Mouse (Mus musculus) heart, postnatal 25 days (tissue): Measurements from ENCODE around the gene Lage3. TPM values are rescaled to one million over a fixed set of nuclear protein-coding genes. Genes with fewer than 3 reads are reported as not detected.
"Not testable (repeated sequence)": the region's sequence is repeated elsewhere in the genome, so short reads cannot be mapped to it uniquely, and the experiment has no call there.

Experiments
- DNase-seq: peaks from one replicate; pipeline ENCODE4 v3.0.0; 2022; ENCODE audit warnings: low spot score
- intact Hi-C: fragments of 180-260 bp; cut with DNase I; formaldehyde crosslinking; loops from one replicate; pipeline ENCODE4 v1.15.1; 2025
- total RNA-seq, 2 experiments: library from RNA; stranded (reverse); gene quantifications; 2 replicates each; pipeline ENCODE4 v1.2.3; 2021

The Lage3 gene
- total RNA-seq: 10 to 100 TPM; 30.6 to 36.7 TPM

- intact Hi-C loops: no loop called here
Measured at GRCm38 (mm10) chrX:74353467-74353770, at the start of gene Lage3. Gene Lage3 (minus strand): TSS chrX:74353618.

GRCm38 (mm10) chrX:74400136-74400535, 46.7 kb upstream of the Lage3 start:
- intact Hi-C loops: no loop called here
- no peak for DNase-seq

More at GRCm38 (mm10) chrX:74353467-74353770, at the start of gene Lage3:
- peak; percentile 72 for DNase-seq

- DNase-seq: peak; percentile 74
- intact Hi-C loops: no loop called here
Measured at GRCm38 (mm10) chrX:74392535-74393443, 39.4 kb upstream of the Lage3 start, which contains the start of the genes Fam3a and Ikbkg. Gene Fam3a (minus strand): TSS chrX:74393272. Gene Ikbkg (plus strand): TSS chrX:74393290.

- DNase-seq: no peak
- intact Hi-C loops: no loop called here
Measured at GRCm38 (mm10) chrX:74388153-74388552, 34.7 kb upstream of the Lage3 start.

- DNase-seq: no peak
- intact Hi-C loops: no loop called here
Measured at GRCm38 (mm10) chrX:74384451-74384850, 31.0 kb upstream of the Lage3 start.

GRCm38 (mm10) chrX:74372888-74373549, 19.6 kb upstream of the Lage3 start, which contains the start of the genes Ubl4a and Slc10a3:
Gene Ubl4a (minus strand): TSS chrX:74373218.
Gene Slc10a3 (minus strand): TSS chrX:74373349.
- DNase-seq: peak; percentile 82
- intact Hi-C loops: no loop called here

- intact Hi-C loops: loop anchor here (5.0 kb wide), 2 partner anchors 56 to 121 kb away; partner anchors contain the start of genes Fam50a and Flna
- DNase-seq: peak; percentile 56
Measured at GRCm38 (mm10) chrX:74368209-74368909, 14.9 kb upstream of the Lage3 start.

- no peak for DNase-seq
- intact Hi-C loops: loop anchor here (5.0 kb wide), 2 partner anchors 55 to 120 kb away; partner anchors contain the start of genes Fam50a and Flna
Measured at GRCm38 (mm10) chrX:74367512-74367911, 14.1 kb upstream of the Lage3 start.

GRCm38 (mm10) chrX:74359171-74359570, 5.8 kb upstream of the Lage3 start:
- DNase-seq: no peak
- intact Hi-C loops: no loop called here

- DNase-seq, intact Hi-C loops: not testable (repeated sequence)
Measured at GRCm38 (mm10) chrX:74357069-74357468, 3.7 kb upstream of the Lage3 start.

- intact Hi-C loops: no loop called here
- no peak for DNase-seq
Measured at GRCm38 (mm10) chrX:74352645-74353466, 562 bp downstream of the Lage3 start.

- intact Hi-C loops: no loop called here
- DNase-seq: no peak
Measured at GRCm38 (mm10) chrX:74330166-74330930, 23.1 kb downstream of the Lage3 start.

- no peak for DNase-seq
- intact Hi-C loops: no loop called here
Measured at GRCm38 (mm10) chrX:74329215-74329671, 24.2 kb downstream of the Lage3 start.

GRCm38 (mm10) chrX:74328725-74329161, 24.7 kb downstream of the Lage3 start, which contains the start of gene Plxna3:
Gene Plxna3 (plus strand): TSS chrX:74329066.
- intact Hi-C loops: no loop called here
- DNase-seq: peak; percentile 49

GRCm38 (mm10) chrX:74312540-74313464, 40.6 kb downstream of the Lage3 start, which contains the start of gene Fam50a:
Gene Fam50a (plus strand): TSS chrX:74313033.
- peak; percentile 80 for DNase-seq
- intact Hi-C loops: loop anchor here (5.0 kb wide), 1 partner anchor 54 kb away; no protein-coding TSS in a partner anchor

GRCm38 (mm10) chrX:74304867-74305700, 48.3 kb downstream of the Lage3 start, which contains the start of gene Gdi1:
Gene Gdi1 (plus strand): TSS chrX:74304998.
- peak; percentile 57 for DNase-seq
- intact Hi-C loops: loop anchor here (2.0 kb wide), 1 partner anchor 56 kb away; the partner anchor contains the start of gene Flna
